Mouse (Mus musculus) v-Abl transformed pro-B cells (cell line): Measurements from ENCODE around the gene Ctf2.
"Not testable (repeated sequence)": the region's sequence is repeated elsewhere in the genome, so short reads cannot be mapped to it uniquely, and the experiment has no call there.

Experiments
- in situ Hi-C, 2 experiments: fragments of 400-800 bp; cut with MboI; formaldehyde crosslinking; loops; one replicate each; pipeline ENCODE4 v1.15.1; 2025; ENCODE audit not compliant: unreplicated experiment in 2 of 2

The Ctf2 gene

GRCm38 (mm10) chr7:127732066-127732465 lies at the start of gene Ctf2:
TSS of gene Ctf2 (minus strand) at chr7:127732166.
- in situ Hi-C loops = not testable (repeated sequence)

- in situ Hi-C loops = loop anchor here (10.0 to 25.0 kb wide), 3 partner anchors 326 to 934 kb away; partner anchors contain the start of genes 9130023H24Rik (in 1 of the 2) and Armc5 (in 1 of the 2)
Measured at GRCm38 (mm10) chr7:127778350-127778749, 46.4 kb upstream of the Ctf2 start.

- in situ Hi-C loops = loop anchor here (10.0 to 25.0 kb wide), 3 partner anchors 327 to 935 kb away; partner anchors contain the start of genes 9130023H24Rik (in 1 of the 2) and Armc5 (in 1 of the 2)
Measured at GRCm38 (mm10) chr7:127777474-127778266, 45.7 kb upstream of the Ctf2 start.

GRCm38 (mm10) chr7:127776878-127777473 lies 45.0 kb upstream of the Ctf2 start:
- in situ Hi-C loops = loop anchor here (10.0 to 25.0 kb wide), 3 partner anchors 328 to 935 kb away; partner anchors contain the start of genes 9130023H24Rik (in 1 of the 2) and Armc5 (in 1 of the 2)

- in situ Hi-C loops = loop anchor here (10.0 to 25.0 kb wide), 3 partner anchors 328 to 936 kb away; partner anchors contain the start of genes 9130023H24Rik (in 1 of the 2) and Armc5 (in 1 of the 2)
Measured at GRCm38 (mm10) chr7:127776426-127776825, 44.5 kb upstream of the Ctf2 start, which contains the start of gene Setd1a. TSS of gene Setd1a (plus strand) at chr7:127776670.

- in situ Hi-C loops = loop anchor here (10.0 to 25.0 kb wide), 3 partner anchors 329 to 936 kb away; partner anchors contain the start of genes 9130023H24Rik (in 1 of the 2) and Armc5 (in 1 of the 2)
Measured at GRCm38 (mm10) chr7:127775837-127776236, 43.9 kb upstream of the Ctf2 start.

GRCm38 (mm10) chr7:127773664-127774384 lies 41.9 kb upstream of the Ctf2 start:
- in situ Hi-C loops = loop anchor here (5.0 to 10.0 kb wide), 3 partner anchors 163 to 461 kb away; partner anchors contain the start of genes 9130023H24Rik (in 1 of the 2) and Armc5 (in 1 of the 2)

- in situ Hi-C loops = loop anchor here (5.0 to 10.0 kb wide), 3 partner anchors 165 to 462 kb away; partner anchors contain the start of genes 9130023H24Rik (in 1 of the 2) and Armc5 (in 1 of the 2)
Measured at GRCm38 (mm10) chr7:127772557-127772956, 40.6 kb upstream of the Ctf2 start.

GRCm38 (mm10) chr7:127772080-127772479 lies 40.1 kb upstream of the Ctf2 start:
- in situ Hi-C loops = loop anchor here (5.0 to 10.0 kb wide), 3 partner anchors 165 to 463 kb away; partner anchors contain the start of genes 9130023H24Rik (in 1 of the 2) and Armc5 (in 1 of the 2)

GRCm38 (mm10) chr7:127771262-127771661 lies 39.3 kb upstream of the Ctf2 start:
- in situ Hi-C loops = loop anchor here (5.0 to 10.0 kb wide), 3 partner anchors 166 to 464 kb away; partner anchors contain the start of genes 9130023H24Rik (in 1 of the 2) and Armc5 (in 1 of the 2)

- in situ Hi-C loops = loop anchor here (5.0 to 10.0 kb wide), 3 partner anchors 167 to 465 kb away; partner anchors contain the start of genes 9130023H24Rik (in 1 of the 2) and Armc5 (in 1 of the 2)
Measured at GRCm38 (mm10) chr7:127770039-127770905, 38.3 kb upstream of the Ctf2 start.

GRCm38 (mm10) chr7:127769651-127770038 lies 37.7 kb upstream of the Ctf2 start, which contains the start of gene Orai3:
TSS of gene Orai3 (plus strand) at chr7:127769815.
- in situ Hi-C loops = loop anchor here (5.0 to 10.0 kb wide), 3 partner anchors 168 to 465 kb away; partner anchors contain the start of genes 9130023H24Rik (in 1 of the 2) and Armc5 (in 1 of the 2)

- in situ Hi-C loops = no loop called here
Measured at GRCm38 (mm10) chr7:127768997-127769593, 37.1 kb upstream of the Ctf2 start.

GRCm38 (mm10) chr7:127768346-127768996 lies 36.5 kb upstream of the Ctf2 start:
- in situ Hi-C loops = no loop called here

GRCm38 (mm10) chr7:127767671-127768345 lies 35.8 kb upstream of the Ctf2 start:
- in situ Hi-C loops = no loop called here

GRCm38 (mm10) chr7:127766851-127767609 lies 35.1 kb upstream of the Ctf2 start:
- in situ Hi-C loops = no loop called here
